Mouse (Mus musculus): Measurements from ENCODE around the gene Rnf157.
"Not testable (repeated sequence)": the region's sequence is repeated elsewhere in the genome, so short reads cannot be mapped to it uniquely, and the experiment has no call there.

The Rnf157 gene

GRCm38 (mm10) chr11:116433356-116434286 is 20.8 kb upstream of the Rnf157 start, which contains the start of gene Ubald2:
Gene Ubald2 (plus strand): TSS chr11:116434094.
- peak; percentile 98 for DNase-seq

- DNase-seq: no peak
Measured at GRCm38 (mm10) chr11:116432593-116433355, 19.9 kb upstream of the Rnf157 start.

- DNase-seq: no peak
Measured at GRCm38 (mm10) chr11:116432127-116432526, 19.3 kb upstream of the Rnf157 start.

- no peak for DNase-seq
Measured at GRCm38 (mm10) chr11:116431428-116432077, 18.7 kb upstream of the Rnf157 start.

GRCm38 (mm10) chr11:116430723-116431427 is 18.0 kb upstream of the Rnf157 start:
- no peak for DNase-seq

- DNase-seq: no peak
Measured at GRCm38 (mm10) chr11:116429862-116430613, 17.2 kb upstream of the Rnf157 start.

- DNase-seq: no peak
Measured at GRCm38 (mm10) chr11:116428872-116429859, 16.3 kb upstream of the Rnf157 start.

GRCm38 (mm10) chr11:116426852-116427575 is 14.2 kb upstream of the Rnf157 start:
- DNase-seq: no peak

GRCm38 (mm10) chr11:116426328-116426727 is 13.5 kb upstream of the Rnf157 start:
- DNase-seq: not testable (repeated sequence)

GRCm38 (mm10) chr11:116424621-116425407 is 12.0 kb upstream of the Rnf157 start:
- no peak for DNase-seq

- no peak for DNase-seq
Measured at GRCm38 (mm10) chr11:116423782-116424620, 11.2 kb upstream of the Rnf157 start.

GRCm38 (mm10) chr11:116423214-116423613 is 10.4 kb upstream of the Rnf157 start:
- no peak for DNase-seq

GRCm38 (mm10) chr11:116422562-116422961 is 9.7 kb upstream of the Rnf157 start:
- no peak for DNase-seq

GRCm38 (mm10) chr11:116421102-116421501 is 8.3 kb upstream of the Rnf157 start:
- no peak for DNase-seq

GRCm38 (mm10) chr11:116418841-116419462 is 6.1 kb upstream of the Rnf157 start:
- no peak for DNase-seq

- peak; percentile 61 for DNase-seq
Measured at GRCm38 (mm10) chr11:116418194-116418840, 5.5 kb upstream of the Rnf157 start.

GRCm38 (mm10) chr11:116417054-116417453 is 4.2 kb upstream of the Rnf157 start:
- no peak for DNase-seq

Measured in thymus, postnatal 4 days (tissue).